Mouse (Mus musculus) frontal cortex, postnatal 10 days (tissue): Measurements from ENCODE around the gene Mast4.
A peak's percentile ranks its signal among the peaks of the same experiment; 100 is the strongest.
"Not testable (repeated sequence)": the region's sequence is repeated elsewhere in the genome, so short reads cannot be mapped to it uniquely, and the experiment has no call there.

Experiments used
- DNase-seq, 2 experiments: peaks; one replicate each; pipeline ENCODE4 v3.0.0; 2022; ENCODE audit warnings: low spot score in 2 of 2, mixed read lengths in 1 of 2

The Mast4 gene

GRCm38 (mm10) chr13:102749194-102749593 lies 585.1 kb downstream of the Mast4 start:
- DNase-seq = no peak

DNA sequence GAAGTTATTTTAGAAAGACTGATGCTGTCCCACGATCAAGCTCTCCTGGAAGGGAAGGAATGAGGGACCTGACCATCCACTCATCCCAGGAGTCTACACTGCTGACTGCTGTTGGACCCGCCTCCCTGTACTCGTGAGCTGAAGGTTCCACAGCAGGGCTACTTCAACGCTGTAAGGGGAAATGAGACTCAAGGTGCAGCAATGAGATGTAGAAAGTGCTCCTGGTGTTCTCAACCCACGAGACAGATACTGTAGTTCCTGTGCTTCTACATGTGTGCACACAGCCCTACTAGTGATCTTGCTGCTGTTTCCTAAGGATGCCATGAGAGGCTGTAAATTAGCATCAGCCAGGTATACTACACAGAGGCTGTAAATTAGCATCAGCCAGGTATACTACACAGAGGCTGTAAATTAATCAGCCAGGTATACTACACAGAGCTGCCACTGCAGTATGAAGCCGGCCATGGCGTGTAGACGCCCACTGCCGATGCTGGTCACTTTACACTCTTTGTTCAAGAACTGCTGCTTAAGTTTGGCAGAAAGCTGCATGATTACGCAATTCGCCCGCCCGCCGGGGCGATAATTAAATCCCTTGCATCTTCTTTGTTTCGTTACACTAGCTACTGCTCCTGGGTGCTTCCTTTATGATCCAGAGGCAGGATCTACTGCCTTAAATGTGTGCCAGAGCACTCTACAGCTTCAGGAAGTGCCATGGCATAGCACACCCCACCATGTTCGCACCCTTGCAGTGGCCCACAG lies 587.3 kb downstream of the Mast4 start:
- no peak for DNase-seq

GRCm38 (mm10) chr13:102745626-102746342 lies 588.5 kb downstream of the Mast4 start:
- DNase-seq = no peak

- DNase-seq = no peak
These were observed 589.1 kb downstream of the Mast4 start for GRCm38 (mm10) chr13:102745270-102745600.

DNA sequence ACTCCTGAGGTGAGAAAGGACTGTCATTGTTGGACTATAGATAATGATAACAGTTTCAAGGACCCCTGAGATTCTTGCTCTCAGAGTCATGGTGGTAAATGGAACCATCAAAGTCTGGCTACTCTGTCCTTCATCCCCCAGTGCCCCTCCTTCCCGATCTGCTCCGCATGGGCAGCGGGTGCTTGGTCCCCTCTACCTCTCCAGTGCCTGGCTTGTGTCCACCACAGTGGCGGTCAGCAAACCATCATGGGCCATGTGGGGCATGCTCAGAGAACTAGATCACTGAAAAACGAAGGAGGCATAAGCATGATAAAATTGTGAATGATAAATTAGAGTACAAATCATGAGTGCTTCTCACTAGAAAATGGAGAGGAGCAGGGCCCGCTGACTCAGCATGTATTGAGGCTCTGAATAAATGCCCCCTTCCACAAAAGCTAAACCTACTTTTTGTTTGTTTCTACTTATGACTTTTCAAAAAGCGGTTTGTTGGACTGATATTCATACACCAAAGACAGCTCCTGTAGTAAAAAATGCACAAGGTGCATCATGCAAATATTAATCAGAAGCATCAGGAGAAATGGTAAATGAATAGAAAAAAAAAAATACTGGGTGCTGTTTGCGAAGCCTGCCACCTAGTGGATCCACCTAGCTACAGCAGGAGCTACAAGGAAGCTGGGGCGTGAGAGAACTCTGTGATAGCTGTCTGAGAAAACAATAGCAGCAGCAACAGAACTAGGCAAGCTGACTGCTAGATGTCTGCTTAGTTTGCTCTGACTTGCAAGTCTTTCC lies 589.6 kb downstream of the Mast4 start:
- peak in 1 of 2 experiments; percentile 46 for DNase-seq

- no peak for DNase-seq
These were observed 594.4 kb downstream of the Mast4 start for GRCm38 (mm10) chr13:102739720-102740535.

DNA sequence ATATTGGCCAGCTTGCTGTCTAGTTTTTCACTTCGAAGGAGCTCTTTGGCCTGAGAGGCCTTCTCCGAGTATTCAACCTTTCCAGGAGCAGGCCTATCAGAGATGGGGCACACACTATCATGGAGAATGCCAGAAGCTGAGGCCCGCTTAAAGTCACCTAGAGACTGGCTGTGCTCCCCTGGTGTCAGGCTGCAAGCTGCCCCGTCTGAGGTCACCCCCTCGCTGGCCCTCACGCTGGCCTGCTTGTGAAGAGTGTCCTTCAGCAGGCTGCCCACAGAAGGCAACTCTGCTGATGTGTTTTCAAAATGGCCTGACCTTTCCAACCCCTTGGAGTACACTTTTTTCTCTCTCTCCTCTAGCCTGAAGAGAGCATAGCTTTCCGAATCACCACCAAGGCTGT lies 596.5 kb downstream of the Mast4 start:
- no peak for DNase-seq

- DNase-seq = no peak
These were observed 601.2 kb downstream of the Mast4 start for GRCm38 (mm10) chr13:102733063-102733462.

DNA sequence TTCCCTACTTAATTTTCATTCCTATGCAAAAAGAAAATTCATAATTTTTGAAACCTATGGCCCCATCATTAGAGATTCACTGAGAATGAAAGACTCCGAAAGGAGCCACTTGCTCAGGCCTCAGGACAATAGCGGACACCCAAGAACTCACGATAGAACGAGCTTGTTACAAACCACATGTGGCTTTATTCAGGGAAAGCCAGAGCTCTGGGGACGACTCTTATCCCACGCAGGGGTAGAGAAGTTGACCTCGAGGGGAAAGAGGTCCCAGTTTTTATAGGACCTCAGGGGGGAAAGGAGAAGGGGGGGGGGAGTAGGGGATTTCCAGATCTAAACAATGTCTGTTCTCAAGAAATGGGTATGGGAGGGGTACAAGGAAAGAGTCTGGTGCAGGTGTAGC lies 605.3 kb downstream of the Mast4 start:
- not testable (repeated sequence) for DNase-seq

GRCm38 (mm10) chr13:102728035-102728434 lies 606.3 kb downstream of the Mast4 start:
- DNase-seq = no peak

GRCm38 (mm10) chr13:102726876-102727275 lies 607.4 kb downstream of the Mast4 start:
- DNase-seq = no peak

DNA sequence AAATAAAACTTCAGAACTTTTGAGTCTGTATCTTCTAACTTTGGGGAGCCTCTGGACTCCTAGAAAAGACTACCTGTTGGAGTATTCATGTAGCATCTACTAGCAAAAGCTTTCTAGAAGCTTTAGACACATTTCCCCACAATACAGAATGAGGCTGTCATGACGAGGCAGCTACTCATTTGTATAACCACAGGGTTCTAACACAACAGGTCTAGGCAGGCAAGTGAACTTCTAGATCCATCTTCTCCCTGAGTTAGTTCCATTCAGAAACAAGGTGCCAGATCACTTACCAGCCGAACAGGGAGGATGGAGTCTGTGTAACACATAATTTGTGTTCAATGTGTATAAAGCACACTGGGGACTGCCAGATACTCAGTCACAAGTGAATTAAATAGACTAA lies 608.4 kb downstream of the Mast4 start:
- DNase-seq = no peak

- DNase-seq = no peak
These were observed 608.9 kb downstream of the Mast4 start for GRCm38 (mm10) chr13:102725416-102725815.

DNA sequence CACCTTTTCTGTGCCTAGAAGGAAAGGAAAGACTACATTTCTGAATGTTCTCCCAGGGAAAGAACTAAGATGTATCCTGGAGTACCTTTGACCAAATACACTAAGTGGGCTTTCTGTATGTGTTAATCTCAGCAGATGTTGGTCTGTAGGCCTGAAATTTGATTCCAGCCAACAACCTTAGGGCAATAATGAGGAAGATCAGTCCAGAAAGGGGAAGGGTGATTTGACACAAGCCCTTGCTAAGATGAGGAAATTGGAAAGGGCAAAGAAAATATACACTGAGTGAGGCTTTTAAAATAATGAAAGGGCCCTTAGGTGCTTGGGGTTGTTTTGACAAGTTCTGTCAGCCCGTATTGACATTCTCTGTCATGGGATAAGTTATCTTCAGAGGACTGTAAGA lies 617.3 kb downstream of the Mast4 start:
- DNase-seq = no peak

DNA sequence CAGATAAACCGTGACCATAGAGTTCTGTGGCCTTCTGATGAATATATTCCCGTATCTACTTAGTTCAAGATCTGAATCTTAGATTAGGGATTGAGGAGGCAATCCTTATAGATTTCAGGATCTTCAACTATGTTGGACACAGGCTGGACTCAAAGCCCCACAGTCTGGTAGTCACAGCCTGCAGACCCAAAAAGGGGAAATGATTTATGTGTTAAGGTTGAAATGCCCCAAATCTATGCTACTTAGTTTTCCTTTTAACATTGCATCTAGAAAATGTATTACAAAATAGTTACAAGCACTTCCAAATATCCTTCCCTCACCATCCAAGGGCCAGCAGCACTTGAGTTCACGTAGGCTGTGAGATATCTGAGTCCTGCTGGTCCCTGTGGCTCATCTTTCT lies 633.6 kb downstream of the Mast4 start:
- DNase-seq = no peak

- no peak for DNase-seq
These were observed 634.1 kb downstream of the Mast4 start for GRCm38 (mm10) chr13:102700176-102700575.

DNA sequence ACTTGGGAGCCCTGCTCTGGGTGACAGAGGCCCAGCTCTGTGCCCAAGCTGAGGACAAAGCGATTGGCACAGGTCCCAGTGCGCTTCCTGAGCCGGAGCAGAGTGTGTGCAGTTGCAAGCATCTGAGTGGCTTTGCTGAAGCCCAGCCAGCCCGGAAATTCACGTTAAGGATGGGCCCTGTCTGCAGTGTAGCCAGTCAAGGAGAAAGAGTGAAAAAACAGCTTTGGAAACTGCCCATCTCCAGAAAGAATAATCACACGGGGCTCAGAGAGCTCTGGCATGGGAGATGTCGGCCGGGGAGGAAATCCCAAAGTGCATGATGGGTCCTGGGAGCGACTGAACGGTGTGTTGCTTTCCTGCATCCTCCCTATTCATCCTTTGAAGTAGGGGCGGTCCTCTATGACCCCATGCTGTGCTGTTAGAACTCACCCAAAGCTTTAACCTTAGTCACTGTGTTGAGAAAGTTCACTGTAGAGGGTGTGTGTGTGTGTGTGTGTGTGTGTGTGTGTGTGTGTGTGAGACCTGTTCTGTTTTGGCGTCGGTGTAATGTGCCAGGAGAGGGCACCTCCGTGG lies 635.5 kb downstream of the Mast4 start:
- DNase-seq = peak; percentile 25 to 56

DNA sequence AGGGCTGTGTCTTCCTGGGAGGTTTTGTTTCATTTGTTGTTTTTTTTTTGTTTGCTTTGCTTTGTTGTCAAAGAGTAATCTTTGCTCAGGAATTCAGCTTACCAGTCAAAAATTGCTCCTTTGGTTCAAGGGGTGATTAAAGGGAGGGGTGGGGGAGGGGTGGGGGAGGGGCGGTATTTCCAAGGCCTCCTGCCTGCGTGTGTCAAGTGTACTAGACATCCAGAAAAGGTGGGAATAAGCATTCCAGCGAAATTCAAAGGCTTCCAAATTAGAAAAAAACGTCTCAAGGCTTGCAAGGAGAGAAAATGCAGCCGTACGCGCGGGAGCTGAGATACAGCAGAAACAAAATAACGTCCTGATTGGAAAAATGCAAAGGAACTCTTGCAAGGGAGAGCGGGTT lies 636.0 kb downstream of the Mast4 start:
- DNase-seq = no peak

DNA sequence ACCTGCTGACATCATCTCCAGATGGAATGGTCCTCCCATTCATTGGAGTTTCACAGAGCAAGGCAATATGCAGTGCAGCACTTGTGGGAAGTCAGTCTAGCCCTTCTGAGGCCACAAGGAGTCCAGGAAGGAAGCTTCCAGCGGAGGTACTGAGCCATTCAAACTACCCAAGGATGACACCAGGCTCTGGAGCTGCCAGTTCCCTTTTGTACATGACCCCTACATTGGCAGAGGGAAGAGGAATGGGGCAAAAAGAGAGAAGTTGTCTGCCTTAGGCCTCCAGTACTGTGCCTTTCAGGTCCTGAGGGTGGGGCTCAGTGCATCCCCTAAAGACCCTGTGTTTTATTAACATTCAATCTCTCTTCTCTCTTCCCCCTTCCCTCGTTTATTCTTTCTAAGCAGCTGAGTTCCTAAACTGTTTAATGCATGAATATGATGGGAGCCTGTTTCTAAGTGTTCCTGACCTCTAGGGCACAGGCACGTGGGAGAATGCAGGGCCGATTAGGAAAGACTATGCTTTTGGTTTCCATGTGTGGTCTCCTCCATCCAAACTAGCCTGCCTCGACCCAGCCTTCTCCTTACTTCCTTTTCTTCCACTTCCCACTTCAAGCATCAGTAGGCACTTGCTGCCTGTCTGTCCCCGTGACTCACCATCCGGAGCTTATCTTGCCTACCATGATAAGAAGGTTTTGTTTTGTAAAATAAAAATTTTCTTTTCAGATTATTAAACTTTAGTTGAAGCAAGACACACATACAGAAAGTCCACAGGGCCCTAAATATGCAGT lies 639.0 kb downstream of the Mast4 start:
- DNase-seq = no peak

GRCm38 (mm10) chr13:102694154-102694553 lies 640.1 kb downstream of the Mast4 start:
- DNase-seq = no peak
